Comparison of ENCODE assay signal across 9 mouse cellular contexts in genomic region chr1:100556937-100557336, GRCm38 (mm10).
A peak's percentile ranks its signal among the peaks of the same experiment; 100 is the strongest.
DNase-seq lines count a peak whose midpoint lies in the region; ATAC-seq lines count a peak whose summit lies in the region.
"Had no signal": no experiment of that assay in that cellular context is flagged by ENCODE, and none has a peak within 500 bp of the region (broad histone marks: within the 10 kb centered on the region; RNA-seq: fewer than 3 reads in every experiment).

No protein-coding gene starts in this region.

- H3K4me2 ChIP-seq in hindbrain, embryonic 13.5 days = no peak overlapping the region
- H3K4me2 ChIP-seq: midbrain, embryonic 12.5 days had no signal

- H3K27ac ChIP-seq in hindbrain, embryonic 10.5 days = no peak overlapping the region
- no peak overlapping the region for H3K27ac ChIP-seq in hindbrain, embryonic 13.5 days
- H3K27ac ChIP-seq: midbrain, embryonic 12.5 days had no signal

- no peaks in the 10 kb centered on the region for H3K36me3 ChIP-seq in hindbrain, embryonic 10.5 days
- H3K36me3 ChIP-seq in hindbrain, embryonic 13.5 days = no peaks in the 10 kb centered on the region
- H3K36me3 ChIP-seq: midbrain, embryonic 12.5 days had no signal

- peak; percentile 38 for DNase-seq in hindbrain, embryonic 10.5 days (ENCODE audit: low spot score)
- DNase-seq in 3T3-L1 (ENCODE audit: low read depth, low spot score) = peak; percentile 27
- DNase-seq in ZHBTc4 (ENCODE audit: low read depth, low spot score) = peak; percentile 72
- peak; percentile 3 to 69 for DNase-seq in kidney, postnatal 36 days
- peak; percentile 38 for DNase-seq in right cerebral cortex, postnatal 14 days
- no peak for DNase-seq in spleen, postnatal 36 days (ENCODE audit: low spot score in 2 of 2)
- no peak for DNase-seq in natural killer cell, adult 2 months (ENCODE audit: low spot score in 2 of 2)

- no peaks in the 10 kb centered on the region for H3K4me1 ChIP-seq in hindbrain, embryonic 10.5 days (replicated peaks)
- H3K4me1 ChIP-seq in hindbrain, embryonic 13.5 days (replicated peaks) = no peaks in the 10 kb centered on the region
- H3K4me1 ChIP-seq: midbrain, embryonic 12.5 days had no signal

- WGBS in hindbrain, embryonic 10.5 days = 29% methylated on average over 2 of the region's 2 CpGs
- WGBS in hindbrain, embryonic 13.5 days = 31% methylated on average over 2 of the region's 2 CpGs

- no peaks in the 10 kb centered on the region for H3K27me3 ChIP-seq in hindbrain, embryonic 10.5 days (ENCODE audit: insufficient read depth, poor library complexity, severe bottlenecking)
- H3K27me3 ChIP-seq in hindbrain, embryonic 13.5 days = no peaks in the 10 kb centered on the region
- H3K27me3 ChIP-seq: midbrain, embryonic 12.5 days had no signal

- no peak overlapping the region for H3K9ac ChIP-seq in hindbrain, embryonic 13.5 days
- H3K9ac ChIP-seq: midbrain, embryonic 12.5 days had no signal

- no peak overlapping the region for H3K4me3 ChIP-seq in hindbrain, embryonic 10.5 days
- no peak overlapping the region for H3K4me3 ChIP-seq in hindbrain, embryonic 13.5 days
- H3K4me3 ChIP-seq: midbrain, embryonic 12.5 days had no signal

- no peak for ATAC-seq in hindbrain, embryonic 13.5 days (ENCODE audit: low FRiP score)

- H3K9me3 ChIP-seq in hindbrain, embryonic 10.5 days = no peaks in the 10 kb centered on the region
- H3K9me3 ChIP-seq in hindbrain, embryonic 13.5 days = no peaks in the 10 kb centered on the region
- H3K9me3 ChIP-seq: midbrain, embryonic 12.5 days had no signal

Comparison
In these comparisons a context has a peak if more than half of its experiments do, and no peak if none do; other contexts are left out.
1. DNase-seq: peak in hindbrain, embryonic 10.5 days (single experiment), 3T3-L1 (single experiment), ZHBTc4 (single experiment), kidney, postnatal 36 days (2 of 2) and right cerebral cortex, postnatal 14 days (single experiment); none in spleen, postnatal 36 days (0 of 2) and natural killer cell, adult 2 months (0 of 2).